Mouse (Mus musculus): ENCODE measurements at regions not wholly inside any gene's neighbourhood (a gene's known extent, or its start where the extent isn't known, plus 50 kb on each side); places are given as distances from the start of the nearest gene placed in this dataset.

GRCm38 (mm10) chr16:15052389-15052923 lies 146.1 kb downstream of the Efcab1 start:
- no peak for TF ChIP-seq ZNF384 (IDR thresholded peaks at IDR 0.05; ENCODE audit: low read depth, low read length)
- no peak for TF ChIP-seq GATA1 (IDR thresholded peaks at IDR 0.05; ENCODE audit: low read depth, low read length)
- TF ChIP-seq POLR2A (IDR thresholded peaks at IDR 0.05; ENCODE audit: control insufficient read depth in 1 of 2, insufficient read depth in 1 of 2, low read depth in 1 of 2, low read length in 2 of 2, poor library complexity in 1 of 2): no peak
- no peaks in the 10 kb centered on the region for H3K36me3 ChIP-seq (ENCODE audit: control insufficient read depth in 1 of 2, insufficient read depth in 2 of 2, low read length in 2 of 2)
- no peak overlapping the region for H3K9ac ChIP-seq (ENCODE audit: control insufficient read depth, low read depth, low read length, poor library complexity, severe bottlenecking)
- no peaks in the 10 kb centered on the region for H3K79me2 ChIP-seq (ENCODE audit: control insufficient read depth, insufficient read depth, low read length, poor library complexity)
- no peak for DNase-seq (ENCODE audit: low read depth, low spot score)
- H3K4me1 ChIP-seq (ENCODE audit: control insufficient read depth in 1 of 2, insufficient read depth in 2 of 2, low read length in 2 of 2): no peaks in the 10 kb centered on the region
- H3K27ac ChIP-seq (ENCODE audit: control insufficient read depth, low read depth, low read length): no peak overlapping the region
- H3K4me3 ChIP-seq (ENCODE audit: control insufficient read depth in 1 of 2, insufficient read depth in 1 of 2, low read depth in 2 of 2, low read length in 2 of 2): no peak overlapping the region
- no peaks in the 10 kb centered on the region; a peak in 1 of 4 replicates for H3K27me3 ChIP-seq (ENCODE audit: control insufficient read depth in 1 of 2, insufficient read depth in 2 of 2, low read length in 2 of 2)
- no peaks in the 10 kb centered on the region for H3K9me3 ChIP-seq (replicated peaks; ENCODE audit: insufficient read depth, low read length)

DNA sequence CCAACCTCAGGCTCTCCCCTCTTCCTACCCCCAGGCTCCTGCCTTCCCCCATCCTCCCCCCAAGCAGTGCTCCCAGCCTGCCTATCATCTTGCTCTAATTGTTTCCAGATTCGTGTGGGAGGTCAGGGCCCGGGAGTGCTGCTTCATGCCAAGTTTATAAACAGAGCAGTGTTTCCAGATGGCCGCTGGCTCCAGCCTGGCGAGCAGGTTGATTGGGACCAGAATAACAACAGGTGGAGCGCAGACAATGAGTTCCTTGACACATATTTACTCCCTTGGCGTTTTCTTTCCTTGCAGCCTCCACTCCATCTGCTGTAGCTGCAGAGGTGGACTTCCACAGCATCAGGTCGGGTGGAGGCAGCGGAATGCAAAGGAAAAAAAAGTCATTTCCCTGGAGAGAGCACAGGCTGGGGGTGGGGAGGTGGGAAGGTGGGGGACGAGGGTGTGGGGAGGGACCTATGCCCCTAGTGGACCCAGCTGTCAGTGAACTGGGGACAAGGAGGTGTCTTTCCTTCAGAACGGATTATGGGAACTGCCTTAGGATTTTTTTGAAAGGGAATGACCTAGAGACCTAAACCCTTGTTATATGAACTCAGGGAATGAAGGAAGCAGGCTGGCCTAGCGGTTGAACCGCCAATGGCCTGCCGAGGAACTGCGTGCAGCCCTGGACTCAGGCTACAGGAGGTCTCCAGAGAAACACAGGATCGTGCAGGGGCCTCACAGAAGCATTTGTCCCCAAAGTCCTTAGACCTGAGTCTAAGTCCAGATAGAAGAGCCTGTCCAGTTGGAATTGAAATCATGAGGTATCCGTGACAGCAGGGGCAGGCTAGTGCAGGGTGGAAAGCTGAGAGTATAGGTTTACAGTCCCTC lies 146.8 kb downstream of the Efcab1 start:
- no peaks in the 10 kb centered on the region for H3K36me3 ChIP-seq (ENCODE audit: control insufficient read depth in 1 of 2, insufficient read depth in 2 of 2, low read length in 2 of 2)
- no peak for TF ChIP-seq CHD2 (IDR thresholded peaks at IDR 0.05; ENCODE audit: low read length)
- no peak for TF ChIP-seq UBTF (IDR thresholded peaks at IDR 0.05; ENCODE audit: borderline replicate concordance, insufficient read depth, low read depth, low read length)
- TF ChIP-seq RCOR1 (IDR thresholded peaks at IDR 0.05; ENCODE audit: low read depth, low read length): no peak
- TF ChIP-seq MAZ (IDR thresholded peaks at IDR 0.05; ENCODE audit: low read depth, low read length): no peak
- no peak for TF ChIP-seq ELF1 (IDR thresholded peaks at IDR 0.05; ENCODE audit: low read depth, low read length)
- TF ChIP-seq CHD1 (IDR thresholded peaks at IDR 0.05; ENCODE audit: low read depth, low read length): no peak
- TF ChIP-seq MEF2A (IDR thresholded peaks at IDR 0.05; ENCODE audit: extremely low read depth, insufficient replicate concordance, low read depth, low read length, poor library complexity, severe bottlenecking): no peak
- no peak for TF ChIP-seq RAD21 (IDR thresholded peaks at IDR 0.05; ENCODE audit: low read depth, low read length)
- TF ChIP-seq BHLHE40 (IDR thresholded peaks at IDR 0.05; ENCODE audit: borderline replicate concordance, low read depth, low read length): no peak
- no peak for TF ChIP-seq POLR2AphosphoS5 (IDR thresholded peaks at IDR 0.05; ENCODE audit: borderline replicate concordance, low read depth, low read length)
- no peak for TF ChIP-seq JUND (IDR thresholded peaks at IDR 0.05; ENCODE audit: low read depth, low read length)
- TF ChIP-seq TAL1 (IDR thresholded peaks at IDR 0.05; ENCODE audit: low read length): no peak
- TF ChIP-seq GABPA (IDR thresholded peaks at IDR 0.05; ENCODE audit: low read depth, low read length): no peak
- no peaks in the 10 kb centered on the region for H3K9me3 ChIP-seq (replicated peaks; ENCODE audit: insufficient read depth, low read length)
- H3K79me2 ChIP-seq (ENCODE audit: control insufficient read depth, insufficient read depth, low read length, poor library complexity): no peaks in the 10 kb centered on the region
- no peak overlapping the region for H3K9ac ChIP-seq (ENCODE audit: control insufficient read depth, low read depth, low read length, poor library complexity, severe bottlenecking)
- no peaks in the 10 kb centered on the region for H3K4me1 ChIP-seq (ENCODE audit: control insufficient read depth in 1 of 2, insufficient read depth in 2 of 2, low read length in 2 of 2)
- no peak for DNase-seq (ENCODE audit: low read depth, low spot score)
- no peak overlapping the region for H3K4me3 ChIP-seq (ENCODE audit: control insufficient read depth in 1 of 2, insufficient read depth in 1 of 2, low read depth in 2 of 2, low read length in 2 of 2)
- H3K27ac ChIP-seq (ENCODE audit: control insufficient read depth, low read depth, low read length): no peak overlapping the region
- no peaks in the 10 kb centered on the region; a peak in 1 of 4 replicates for H3K27me3 ChIP-seq (ENCODE audit: control insufficient read depth in 1 of 2, insufficient read depth in 2 of 2, low read length in 2 of 2)
